ENCODE assay signal across 8 mouse cellular contexts in the genomic region with DNA sequence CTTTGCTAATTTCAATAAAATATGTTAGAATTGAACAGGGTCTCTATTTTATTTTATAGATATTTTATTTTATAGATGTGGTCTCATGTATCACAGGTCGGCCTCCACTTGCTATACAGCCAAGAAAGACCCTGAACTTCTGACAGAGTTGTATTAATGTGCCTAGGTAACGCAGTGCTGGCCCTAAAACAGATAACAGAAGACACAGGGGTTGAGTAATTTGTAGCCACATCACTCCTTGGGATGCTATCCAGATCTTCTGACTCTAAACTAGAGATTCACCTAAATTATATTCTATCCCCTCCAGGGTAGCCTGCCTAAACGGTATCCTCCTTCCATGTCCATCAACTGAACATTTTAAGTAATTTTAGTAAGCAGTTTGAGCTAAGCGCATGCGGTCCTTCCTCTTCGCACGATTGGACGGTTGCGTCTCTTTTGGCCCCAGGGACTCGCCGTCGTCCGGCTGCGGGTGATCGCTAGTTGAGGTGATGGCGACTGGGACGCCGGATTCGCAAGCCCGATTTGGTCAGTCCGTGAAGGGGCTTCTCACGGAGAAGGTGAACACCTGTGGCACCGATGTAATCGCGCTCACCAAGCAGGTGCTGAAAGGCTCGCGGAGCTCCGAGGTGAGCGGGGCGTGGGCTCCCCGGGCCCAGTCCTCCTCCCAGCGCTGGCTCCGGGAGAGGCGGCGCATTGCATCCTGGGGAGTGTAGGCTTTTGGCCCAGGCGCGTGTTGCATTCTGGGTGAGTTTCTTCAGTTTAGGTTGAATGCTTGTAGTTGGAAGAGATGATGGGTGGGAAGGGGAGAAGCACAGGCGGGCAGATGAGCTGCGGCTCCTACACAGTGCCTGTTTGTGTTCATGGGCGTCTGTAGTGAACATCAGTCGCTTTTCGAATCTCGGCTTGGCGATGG. TPM values are rescaled to one million over a fixed set of nuclear protein-coding genes. Genes with fewer than 3 reads are reported as not detected.
DNase-seq lines count a peak whose midpoint lies in the region; ATAC-seq and TF ChIP-seq lines count a peak whose summit lies in the region.

TSS of gene Borcs7 (plus strand) at position 447 of the 913 bp plus-strand sequence.

- peak; percentile 32; the same call in 1 of the 2 replicates for TF ChIP-seq POLR2A in liver, adult 2 months (IDR thresholded peaks at IDR 0.05; ENCODE audit: extremely low read depth, insufficient read depth, low read length)
- TF ChIP-seq POLR2A in myocyte (IDR thresholded peaks at IDR 0.05; ENCODE audit: insufficient read length, low read depth) = peak; percentile 68

- H3K79me2 ChIP-seq in liver, adult 2 months (ENCODE audit: control insufficient read depth, insufficient read depth, low read length) = no peaks in the 10 kb centered on the region
- H3K79me2 ChIP-seq in myocyte (ENCODE audit: control insufficient read depth, insufficient read depth) = no peaks in the 10 kb centered on the region

- peak; percentile 99 for ATAC-seq in erythroblast, adult 5-6 weeks (replicated peaks; ENCODE audit: low FRiP score, poor library complexity, severe bottlenecking)
- ATAC-seq in heart, embryonic 11.5 days (replicated peaks; ENCODE audit: insufficient number of reproducible peaks, low FRiP score, low TSS enrichment) = peak; percentile 85
- ATAC-seq in kidney, embryonic 16.5 days (ENCODE audit: low FRiP score, low TSS enrichment) = peak; percentile 96

- H3K4me3 ChIP-seq in heart, embryonic 11.5 days (ENCODE audit: low read depth, low read length) = peak within 1 kb of the TSS; percentile 78
- H3K4me3 ChIP-seq in kidney, embryonic 16.5 days (ENCODE audit: low read length) = peak within 1 kb of the TSS; percentile 64
- H3K4me3 ChIP-seq in liver, adult 2 months (ENCODE audit: insufficient read depth, low read depth, low read length) = peak within 1 kb of the TSS; percentile 78
- peak within 1 kb of the TSS; percentile 37 for H3K4me3 ChIP-seq in myocyte

- peak within 1 kb of the TSS; percentile 30 for H3ac ChIP-seq in myocyte (ENCODE audit: control insufficient read depth, insufficient read length)

- peak within 1 kb of the TSS; percentile 94 for H3K9ac ChIP-seq in heart, embryonic 11.5 days (ENCODE audit: low read depth, low read length)
- peak within 1 kb of the TSS; percentile 80 for H3K9ac ChIP-seq in kidney, embryonic 16.5 days (replicated peaks; ENCODE audit: low read length)
- H3K9ac ChIP-seq in liver, adult 2 months (ENCODE audit: low read depth, low read length) = peak within 1 kb of the TSS; percentile 84

- H3K27me3 ChIP-seq in heart, embryonic 11.5 days (ENCODE audit: control insufficient read depth, insufficient read depth, low read length) = no peaks in the 10 kb centered on the region
- no peaks in the 10 kb centered on the region for H3K27me3 ChIP-seq in kidney, embryonic 16.5 days (ENCODE audit: insufficient read depth, low read length)
- no peaks in the 10 kb centered on the region for H3K27me3 ChIP-seq in liver, adult 2 months (ENCODE audit: control insufficient read depth, insufficient read depth, low read length)
- no peaks in the 10 kb centered on the region for H3K27me3 ChIP-seq in myocyte (ENCODE audit: control insufficient read depth, insufficient read depth, insufficient read length)
- H3K27me3 ChIP-seq in splenic B cell, adult 2 months (ENCODE audit: control insufficient read depth, insufficient read depth, low read length, poor library complexity, severe bottlenecking) = no peaks in the 10 kb centered on the region

- H3K4me2 ChIP-seq in heart, embryonic 11.5 days = peak within 1 kb of the TSS; percentile 74
- H3K4me2 ChIP-seq in kidney, embryonic 16.5 days (replicated peaks; ENCODE audit: low read depth, low read length) = peak within 1 kb of the TSS; percentile 64
- peak within 1 kb of the TSS; percentile 98 for H3K4me2 ChIP-seq in myocyte (ENCODE audit: low read depth)

- WGBS in heart, embryonic 11.5 days (ENCODE audit: insufficient replicate concordance) = 3% methylated on average over 44 of the region's 44 CpGs
- 3% methylated on average over 44 of the region's 44 CpGs for WGBS in kidney, embryonic 16.5 days
- 4% methylated on average over 44 of the region's 44 CpGs for WGBS in liver, adult 2 months

- H3K4me1 ChIP-seq in heart, embryonic 11.5 days (ENCODE audit: control insufficient read depth, insufficient read depth, low read length) = 0 out of 2 replicates have a peak, but pooled peaks cover 7% of the 10 kb centered on the region
- H3K4me1 ChIP-seq in kidney, embryonic 16.5 days (ENCODE audit: insufficient read depth, low read length) = peaks cover 8% of the 10 kb centered on the region
- peaks cover 2% of the 10 kb centered on the region; the same call in 1 of the 2 replicates for H3K4me1 ChIP-seq in liver, adult 2 months (ENCODE audit: control insufficient read depth, insufficient read depth, low read length)

- peak; percentile 86 to 87 for DNase-seq in B cell, adult 2 months
- DNase-seq in brain, adult 2 months (ENCODE audit: low read depth, low spot score) = peak; percentile 97
- DNase-seq in liver, adult 2 months (ENCODE audit: extremely low read depth, low read depth, low spot score) = peak; percentile 83
- DNase-seq in splenic B cell, adult 2 months (ENCODE audit: low read depth, low spot score) = peak; percentile 84

- H3K36me3 ChIP-seq in heart, embryonic 11.5 days (ENCODE audit: control insufficient read depth, insufficient read depth, low read length) = no peaks in the 10 kb centered on the region
- no peaks in the 10 kb centered on the region for H3K36me3 ChIP-seq in kidney, embryonic 16.5 days (ENCODE audit: insufficient read depth, low read length)
- no peaks in the 10 kb centered on the region for H3K36me3 ChIP-seq in liver, adult 2 months (ENCODE audit: control insufficient read depth, insufficient read depth, low read length)
- no peaks in the 10 kb centered on the region for H3K36me3 ChIP-seq in myocyte (ENCODE audit: control insufficient read depth, insufficient read depth)
- H3K36me3 ChIP-seq in splenic B cell, adult 2 months (ENCODE audit: control insufficient read depth, insufficient read depth, low read length, poor library complexity, severe bottlenecking) = no peaks in the 10 kb centered on the region; the same call in 1 of the 2 replicates

- peak within 1 kb of the TSS; percentile 68; the same call in 1 of the 2 replicates for H3K27ac ChIP-seq in heart, embryonic 11.5 days (ENCODE audit: low read depth, low read length)
- peak within 1 kb of the TSS; percentile 59 for H3K27ac ChIP-seq in kidney, embryonic 16.5 days (ENCODE audit: low read length)
- peak within 1 kb of the TSS; percentile 69 for H3K27ac ChIP-seq in liver, adult 2 months (replicated peaks; ENCODE audit: insufficient read depth, low read depth, low read length)

- no peaks in the 10 kb centered on the region for H3K9me3 ChIP-seq in heart, embryonic 11.5 days (replicated peaks; ENCODE audit: control insufficient read depth, low read length)
- H3K9me3 ChIP-seq in kidney, embryonic 16.5 days (ENCODE audit: low read length) = no peaks in the 10 kb centered on the region

- no peak for TF ChIP-seq CTCF in liver, adult 2 months (IDR thresholded peaks at IDR 0.05; ENCODE audit: low read depth, low read length)

TF ChIP-seq in myocyte, 11 proteins besides CTCF, POLR2A, EP300 and RAD21:
- TF ChIP-seq POLR2AphosphoS2 (IDR thresholded peaks at IDR 0.05; ENCODE audit: insufficient read length, low read depth) (peak; percentile 66), MYOG (IDR thresholded peaks at IDR 0.05; ENCODE audit: control insufficient read depth in 1 of 3, insufficient read depth in 1 of 3, insufficient read length in 2 of 3, low read depth in 2 of 3) (no peak)

RNA-seq across cellular contexts. Expression of gene Borcs7, which starts in this region (rescaled TPM):
- total RNA-seq in erythroblast, adult 5-6 weeks (2015; ENCODE audit: low replicate concordance) = 0.63 TPM in 1 of 2 replicates, not detected in the other
- total RNA-seq in erythroblast, adult 5-6 weeks (2017; ENCODE audit: low replicate concordance) = 0.28 and 0.85 TPM in 2 replicates
- polyA plus RNA-seq in heart, embryonic 11.5 days (2014; fragmentation: Nextera tagmentation; extraction: Ambion mirVana) = 14.7 and 16.5 TPM in 2 replicates
- 15.6 and 19.0 TPM in 2 replicates for polyA plus RNA-seq in kidney, embryonic 16.5 days (2015; fragmentation: Nextera tagmentation; extraction: Ambion mirVana)
- total RNA-seq in liver, adult 2 months (2014; rRNA removed) = 4.8 TPM in 2 replicates
- polyA plus RNA-seq in liver, adult 2 months (2012; rRNA removed) = 2.9 and 3.9 TPM in 2 replicates
- polyA plus RNA-seq in myocyte (2012; fragmentation: generic; extraction: Trizol) = 5.3 TPM

Comparison
In these comparisons a context has a peak if more than half of its experiments do, and no peak if none do; other contexts are left out.
1. Peak in every context shown above with its lines: DNase-seq, ATAC-seq, H3K4me3 ChIP-seq and H3K27ac ChIP-seq.
2. Peak in ATAC-seq in erythroblast, adult 5-6 weeks; RNA of the gene not detected or under 1 TPM.